Mouse (Mus musculus) gonadal fat pad, adult 2 months (tissue): ENCODE measurements around the gene Slc41a2. TPM values are rescaled to one million over a fixed set of nuclear protein-coding genes. Genes with fewer than 3 reads are reported as not detected.

Source experiments
- DNase-seq: peaks from one replicate; pipeline ENCODE4 v3.0.0-alpha.2; 2012; ENCODE audit warnings: low read depth
- polyA plus RNA-seq: library from polyadenylated mRNA; depleted of rRNA; stranded (reverse); fragments of >200 nt; gene quantifications from 2 replicates; pipeline ENCODE4 v1.2.3, GENCODE M21; 2012

The Slc41a2 gene
- polyA plus RNA-seq, 1 experiment = 22.7 TPM

DNA sequence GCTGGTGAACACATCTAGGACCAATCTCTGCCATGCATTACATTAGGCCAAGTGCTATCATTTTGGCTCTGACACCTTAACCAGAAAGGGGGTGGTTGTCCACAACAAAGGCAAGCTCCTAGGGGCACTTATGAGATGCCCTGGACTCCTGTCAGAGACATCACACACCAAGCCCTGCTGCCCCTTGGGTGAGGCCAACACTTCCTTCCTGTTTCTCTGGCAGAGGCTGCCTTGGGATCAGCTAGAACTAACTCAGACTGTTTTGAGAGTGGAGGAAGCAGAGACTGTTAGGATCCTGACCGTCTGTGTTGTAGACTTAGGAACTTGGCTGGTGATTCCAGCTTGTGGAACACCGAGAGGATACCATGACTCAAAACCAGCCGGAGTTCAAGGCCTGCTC lies 103.7 kb downstream of the Slc41a2 start:
- no peak for DNase-seq

DNA sequence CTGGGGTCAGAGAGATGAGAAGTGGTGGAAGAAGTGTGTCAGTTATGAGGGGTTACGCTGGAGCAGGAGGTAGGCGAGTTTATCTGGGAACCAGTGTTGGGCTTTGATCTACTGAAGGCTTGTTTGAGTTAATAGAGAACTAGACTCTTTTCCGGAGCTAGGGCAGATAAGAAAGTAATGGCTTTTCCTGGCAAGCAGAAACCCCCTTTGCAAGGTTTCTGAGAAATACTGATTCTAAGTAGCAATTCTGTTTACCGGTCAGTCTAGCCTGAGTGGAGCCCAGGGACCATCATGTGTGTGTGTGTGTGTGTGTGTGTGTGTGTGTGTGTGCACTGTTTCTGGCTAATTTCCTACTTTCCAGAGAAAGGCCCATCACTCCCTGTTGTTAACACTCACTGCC lies 109.1 kb downstream of the Slc41a2 start:
- no peak for DNase-seq

DNA sequence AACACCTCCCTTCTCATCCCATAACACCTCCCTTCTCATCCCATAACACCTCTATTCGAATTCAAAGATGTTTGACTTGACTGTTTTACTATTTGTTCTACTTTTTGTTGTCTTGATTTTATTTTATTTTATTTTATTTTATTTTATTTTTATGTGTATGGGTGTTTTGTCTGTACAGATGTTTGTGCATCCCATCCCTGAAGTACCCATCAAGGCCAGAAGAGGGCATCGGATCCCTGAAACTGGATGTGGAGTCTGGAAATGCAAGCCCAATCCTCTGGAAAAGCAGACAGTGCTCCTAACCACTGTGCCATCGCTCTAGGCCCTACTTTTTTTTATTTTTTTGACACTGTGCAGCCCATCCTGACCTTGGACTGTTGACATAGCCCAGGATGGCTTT lies 112.7 kb downstream of the Slc41a2 start:
- no peak for DNase-seq

DNA sequence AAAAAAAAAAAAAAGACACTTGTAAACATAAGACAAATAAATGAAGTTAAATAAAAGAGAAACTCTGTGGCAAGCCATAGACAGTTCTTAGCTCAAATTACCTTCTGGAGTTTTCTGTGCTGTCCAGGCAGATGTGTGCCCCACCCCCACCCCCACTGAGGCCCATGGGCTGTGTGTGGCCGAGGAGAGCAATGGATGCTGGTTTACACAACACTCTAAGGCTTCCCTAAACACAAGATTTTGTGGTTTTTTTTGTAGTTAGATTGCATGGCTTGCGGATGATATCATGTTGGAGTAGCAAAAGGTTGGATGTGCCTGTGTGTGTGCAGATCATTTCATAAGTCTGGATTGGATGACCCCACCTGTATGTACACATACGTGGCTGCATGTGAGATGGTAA lies 116.8 kb downstream of the Slc41a2 start:
- no peak for DNase-seq

DNA sequence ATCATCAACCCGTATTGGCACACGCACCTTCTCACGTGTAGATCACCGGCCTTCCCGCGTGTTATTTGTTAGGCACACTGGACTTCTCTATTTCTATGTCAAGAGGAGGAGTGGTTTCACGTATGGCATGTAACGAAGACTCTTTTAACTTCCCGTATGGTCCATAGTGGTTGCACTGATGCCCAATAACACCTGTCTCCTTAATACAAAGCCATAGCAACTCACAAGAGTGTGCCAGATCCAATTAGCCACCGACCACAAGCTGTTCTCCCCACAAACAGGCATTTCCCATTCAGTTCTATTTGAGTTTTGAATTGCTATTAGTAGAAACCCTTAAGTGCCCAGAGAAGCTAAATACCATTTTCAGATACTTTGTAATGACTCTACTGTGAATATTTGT lies 117.5 kb downstream of the Slc41a2 start:
- no peak for DNase-seq

DNA sequence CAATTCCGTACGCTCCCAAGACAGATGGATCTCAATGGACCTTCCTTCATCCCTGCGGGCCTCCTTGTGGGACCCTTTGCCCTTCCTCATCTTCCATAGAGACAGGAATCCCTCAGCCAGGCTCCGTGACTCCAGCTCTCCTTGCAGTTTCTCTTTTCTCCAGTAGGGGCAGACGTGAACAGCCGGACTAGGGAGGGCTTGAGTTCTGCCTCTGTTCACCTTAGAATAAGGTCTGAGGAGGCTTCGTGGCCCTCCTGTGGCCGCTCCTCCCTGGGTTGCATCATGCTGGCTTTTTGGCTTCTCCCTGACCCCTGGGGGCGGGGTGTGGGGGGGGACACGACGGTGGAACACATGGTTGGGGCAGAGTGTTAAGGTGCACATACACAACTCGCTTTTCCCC lies 118.0 kb downstream of the Slc41a2 start:
- DNase-seq = no peak

DNA sequence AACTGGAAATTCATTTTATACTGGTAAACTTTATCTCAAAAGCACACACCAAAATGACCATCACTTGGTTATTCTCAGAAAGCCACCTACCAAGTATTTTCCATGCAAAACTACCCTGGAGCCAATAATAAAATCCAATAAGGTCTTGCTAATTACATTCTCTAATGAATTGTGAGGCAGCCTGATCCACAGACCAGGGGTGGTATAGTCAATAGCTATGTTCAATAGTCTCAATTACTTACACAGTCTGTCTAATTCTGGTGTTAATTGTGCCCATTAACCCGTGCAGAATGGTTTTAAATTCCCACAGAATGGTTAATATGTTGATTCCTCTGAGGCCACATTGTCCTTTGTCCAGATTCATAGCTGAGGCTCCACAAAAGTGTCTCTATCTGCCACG lies 118.9 kb downstream of the Slc41a2 start:
- DNase-seq = no peak

DNA sequence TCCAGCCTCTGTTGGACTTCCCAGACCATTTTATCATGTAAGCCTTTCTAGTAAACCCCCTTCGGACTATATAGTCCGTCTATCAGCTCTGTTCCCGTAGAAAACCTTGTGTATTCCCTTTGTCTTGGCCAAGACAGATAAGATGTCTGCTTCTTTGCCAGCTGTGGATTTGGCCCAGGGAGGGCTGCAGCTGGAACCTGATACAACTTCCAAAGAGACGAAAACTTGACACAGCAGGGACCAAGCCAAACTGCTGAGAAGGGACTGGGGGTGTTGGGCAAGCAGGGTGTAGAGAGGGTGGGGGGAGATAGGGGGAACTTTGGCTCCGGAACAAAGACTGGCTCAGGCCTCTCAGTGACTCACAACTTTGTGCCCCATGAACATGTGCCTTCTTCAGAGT lies 120.4 kb downstream of the Slc41a2 start:
- no peak for DNase-seq

DNA sequence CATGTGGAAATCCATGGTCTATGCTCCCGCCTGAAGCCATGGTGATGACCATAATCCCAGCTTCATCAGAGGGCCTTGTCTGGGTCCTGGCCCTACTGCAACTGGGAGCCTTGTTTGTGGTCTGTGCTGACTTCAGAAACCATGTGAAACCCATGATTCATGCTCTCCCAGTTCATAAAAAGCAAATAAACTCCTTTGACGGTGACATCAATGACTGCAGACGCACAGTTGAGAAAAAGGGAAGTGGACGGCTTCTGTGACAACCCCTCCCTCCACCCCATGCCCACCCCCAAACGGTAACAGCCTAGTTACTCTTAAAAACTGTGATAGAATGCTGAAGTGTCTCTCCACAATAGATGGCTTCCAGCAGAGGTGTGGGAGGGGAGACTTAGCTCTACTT lies 122.1 kb downstream of the Slc41a2 start:
- DNase-seq = no peak

DNA sequence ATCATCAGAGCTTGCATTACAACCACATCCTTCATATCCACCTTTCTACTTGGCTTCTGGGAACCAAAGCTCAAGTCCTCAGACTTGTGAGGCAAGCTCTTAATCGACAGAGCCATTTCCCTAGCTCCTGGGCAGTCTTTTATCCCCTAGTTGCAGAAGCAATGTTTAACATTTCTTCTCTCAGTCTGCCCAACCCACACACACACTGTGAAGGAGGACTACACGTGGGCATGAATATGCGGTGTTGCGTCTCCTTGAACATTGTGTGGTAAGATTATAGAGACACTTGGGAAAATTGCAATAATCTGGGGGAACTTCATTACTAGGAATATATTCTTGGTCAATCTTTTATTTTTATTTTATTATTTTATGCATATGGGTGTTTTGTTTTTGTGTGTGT lies 125.1 kb downstream of the Slc41a2 start:
- no peak for DNase-seq

DNA sequence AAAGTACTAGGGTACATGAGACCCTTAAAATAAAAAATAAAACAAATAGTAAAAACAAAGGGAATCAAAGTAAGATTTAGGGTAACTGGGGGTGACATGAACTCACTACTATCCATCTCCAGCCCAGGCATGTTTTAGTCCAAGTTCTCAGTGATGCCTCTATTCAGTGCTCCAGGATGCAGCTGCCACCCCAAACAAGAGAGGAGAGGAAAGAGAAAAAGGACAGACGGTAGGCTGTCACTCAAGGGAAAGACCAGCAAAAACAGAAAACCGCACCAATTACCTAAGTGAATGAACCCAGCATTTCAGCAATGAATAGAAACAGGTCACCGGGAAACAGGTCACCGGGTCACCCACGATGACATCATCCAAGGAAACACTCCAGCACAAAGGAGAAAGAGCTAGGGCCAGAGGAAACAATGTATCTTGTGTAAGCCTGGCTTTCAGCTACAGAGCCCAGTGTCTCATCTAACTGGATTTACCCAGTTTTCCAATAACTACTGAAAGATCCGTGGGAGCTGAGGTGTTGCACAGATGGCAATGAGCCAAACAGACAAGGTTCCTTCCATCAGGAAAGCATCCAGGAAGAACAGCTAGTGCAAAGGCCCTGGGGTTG lies 126.6 kb downstream of the Slc41a2 start:
- DNase-seq = no peak

DNA sequence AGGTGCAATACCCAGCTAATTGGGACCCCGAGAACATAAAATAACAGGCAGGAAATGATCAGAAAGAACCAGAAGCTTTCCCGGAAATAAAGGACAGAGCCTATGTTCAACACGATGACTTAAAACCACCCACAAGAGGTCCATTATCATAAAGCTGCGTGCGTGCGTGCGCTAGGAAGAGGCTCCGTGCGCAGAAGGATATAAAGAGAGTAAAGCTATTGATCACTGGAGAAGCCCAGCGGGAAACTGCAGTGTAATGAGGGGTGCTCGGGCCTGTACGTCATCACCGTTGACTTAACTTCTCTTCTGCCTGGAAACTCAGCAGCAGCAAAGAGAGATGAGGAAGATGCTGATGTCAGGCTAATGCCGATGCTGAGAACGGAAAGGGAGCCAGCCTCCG lies 127.6 kb downstream of the Slc41a2 start:
- DNase-seq = no peak

DNA sequence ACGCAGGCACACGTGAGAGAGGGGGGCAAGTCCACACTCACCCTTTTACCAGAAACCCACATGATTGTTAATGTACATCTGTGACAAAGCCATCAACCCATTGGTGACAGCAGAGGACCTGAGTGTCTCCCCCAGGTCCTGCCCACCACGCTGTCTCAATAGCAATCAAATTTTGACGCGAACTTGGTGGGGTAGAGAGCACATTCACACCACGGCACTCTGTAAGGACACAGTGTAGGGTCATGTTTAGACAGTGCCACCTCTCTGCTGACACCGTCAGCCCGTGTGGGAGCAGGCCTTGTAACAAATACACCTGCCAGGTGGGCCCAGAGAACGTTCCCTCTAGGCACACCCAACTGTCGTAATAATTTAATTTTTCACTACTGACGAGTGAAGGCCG lies 128.3 kb downstream of the Slc41a2 start:
- no peak for DNase-seq

DNA sequence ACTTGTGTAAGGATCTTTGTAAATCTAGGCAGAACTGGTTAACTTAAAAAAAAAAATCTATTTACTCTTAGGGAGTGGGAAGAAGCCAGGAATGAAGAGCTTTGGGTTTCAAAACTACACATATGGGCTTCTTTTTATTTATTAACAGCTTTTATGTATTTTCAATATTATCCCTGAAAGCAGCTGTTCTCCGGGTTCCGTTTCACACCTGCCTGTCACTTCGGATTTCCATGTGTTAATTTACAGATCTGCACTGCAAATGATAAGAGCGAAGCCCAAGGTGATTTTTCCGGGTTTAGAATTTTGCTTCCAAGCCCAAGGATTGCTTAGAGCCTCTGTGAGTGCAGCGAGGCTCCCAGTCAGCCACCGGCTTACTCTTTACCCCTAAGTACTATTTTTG lies 129.2 kb downstream of the Slc41a2 start:
- DNase-seq = no peak

DNA sequence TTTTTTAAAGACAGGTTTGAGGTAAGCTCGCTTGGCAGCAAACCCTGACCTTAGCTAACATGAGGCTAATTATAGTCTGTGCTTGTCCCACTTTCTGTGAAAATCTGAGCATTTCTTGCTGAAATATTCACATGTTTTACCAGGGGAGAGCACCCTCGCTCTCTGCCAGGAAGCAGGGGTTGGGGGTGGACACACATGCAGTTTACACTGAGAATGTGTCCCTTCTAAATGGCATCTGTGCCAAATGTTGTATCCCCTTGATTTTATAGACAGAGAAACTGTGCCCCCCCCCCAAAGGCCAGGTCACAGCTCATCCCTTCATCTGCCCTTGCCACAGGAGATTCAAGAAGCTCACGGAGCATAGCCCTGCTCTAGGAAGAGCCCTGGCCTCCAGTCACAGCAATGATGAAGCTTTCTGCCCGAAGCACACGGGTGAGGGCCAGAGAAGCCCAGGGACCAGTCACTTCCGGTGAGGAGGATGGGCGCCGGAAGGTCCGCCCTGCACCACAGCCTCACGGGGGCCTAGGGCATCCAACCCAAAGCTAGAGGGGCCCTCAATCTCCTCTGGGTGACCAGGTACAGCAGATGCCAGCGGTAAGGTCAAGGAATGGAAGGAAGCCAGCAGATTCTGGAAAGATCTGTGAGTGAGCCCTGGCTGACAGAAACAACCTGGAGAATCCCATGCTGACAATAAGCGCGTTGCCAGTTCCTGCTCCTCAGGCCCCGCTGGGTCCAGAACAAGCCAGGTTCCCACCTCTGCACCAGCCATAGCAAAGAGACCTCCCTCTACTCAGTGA lies 134.6 kb downstream of the Slc41a2 start:
- DNase-seq = no peak

DNA sequence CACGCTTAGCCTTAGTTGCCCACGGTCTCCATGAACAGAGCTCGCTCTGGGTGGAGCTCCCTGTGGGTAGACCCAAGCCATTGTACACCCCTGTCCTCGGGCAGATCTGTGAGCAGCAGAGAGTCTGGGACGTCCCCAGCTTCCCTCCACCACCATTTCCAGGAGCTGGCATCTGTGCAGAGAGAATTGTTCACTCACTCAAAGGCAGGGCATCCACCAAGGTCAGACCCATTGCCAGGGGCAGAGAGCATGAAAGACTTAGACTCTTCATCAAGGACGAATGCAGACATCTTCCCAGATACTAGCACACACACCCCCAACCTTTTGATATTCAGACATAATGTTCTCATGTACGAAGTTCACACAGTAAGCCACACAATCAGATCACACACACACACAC lies 136.2 kb downstream of the Slc41a2 start:
- no peak for DNase-seq

DNA sequence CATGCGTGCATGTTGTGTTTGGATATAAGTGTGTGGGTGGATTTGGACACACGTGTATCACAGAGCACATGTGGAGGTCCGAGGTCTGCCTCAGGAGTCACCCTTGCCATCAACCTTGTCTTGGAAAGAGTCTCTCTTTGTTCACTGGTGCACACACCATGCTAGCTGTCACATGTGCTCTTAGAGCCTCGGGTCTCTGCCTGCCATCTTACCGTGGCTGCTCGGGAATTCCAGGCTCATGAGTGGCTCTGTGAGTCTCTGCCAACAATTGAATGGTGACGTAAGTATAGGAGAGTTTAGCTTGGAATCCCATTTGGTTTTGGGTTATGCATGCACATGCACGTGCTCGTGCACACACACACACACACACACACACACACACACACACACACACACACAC lies 138.4 kb downstream of the Slc41a2 start:
- DNase-seq = no peak

DNA sequence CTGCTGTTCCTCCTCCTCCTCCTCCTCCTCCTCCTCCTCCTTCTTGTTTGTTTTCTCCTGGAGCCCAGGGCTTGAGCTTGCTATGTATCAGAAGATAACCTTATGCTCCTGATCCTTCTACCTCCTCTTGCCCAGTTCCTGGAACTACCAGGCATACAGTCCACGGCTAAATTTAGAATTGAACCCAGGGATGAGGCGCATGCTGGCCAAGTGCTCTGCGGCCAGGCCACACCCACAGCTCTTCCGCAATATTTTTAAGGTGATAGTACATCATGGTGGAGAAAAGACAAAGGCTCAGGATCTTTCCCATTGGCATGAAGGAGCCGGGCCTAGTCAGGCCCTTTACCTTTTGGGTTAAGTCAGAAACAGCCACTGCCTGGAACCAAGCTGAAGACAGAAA lies 139.0 kb downstream of the Slc41a2 start:
- no peak for DNase-seq

DNA sequence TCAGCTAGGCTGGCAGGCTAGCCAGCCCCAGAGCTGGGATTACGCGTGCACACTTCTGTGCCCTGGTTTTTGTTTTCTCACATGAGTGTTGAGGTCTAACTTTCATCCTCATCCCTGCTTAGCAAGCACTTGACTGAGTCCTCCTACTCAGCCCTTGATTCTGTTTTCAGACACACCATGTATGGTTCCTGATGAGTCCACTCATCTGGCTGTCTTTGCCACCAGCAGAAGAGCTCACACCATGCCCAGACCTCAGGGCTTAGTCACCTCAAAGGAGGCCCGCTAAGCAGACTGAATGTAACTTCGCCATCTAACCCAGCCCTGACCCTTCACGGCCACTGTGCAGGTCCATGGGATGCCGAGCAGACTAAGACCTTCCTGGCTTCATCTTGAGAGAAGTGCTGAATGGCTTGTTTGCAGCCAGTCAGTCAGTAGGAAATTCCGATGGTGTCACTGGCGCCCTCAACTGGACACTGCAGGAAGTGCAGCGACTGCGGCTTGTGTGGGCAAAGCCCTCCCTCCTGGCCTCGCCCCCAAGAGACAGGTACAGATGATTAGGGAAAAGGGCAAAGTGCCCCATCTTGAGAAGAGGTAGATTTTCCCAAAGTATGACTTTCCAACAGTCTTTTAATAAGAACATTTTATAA lies 139.9 kb downstream of the Slc41a2 start:
- no peak for DNase-seq

DNA sequence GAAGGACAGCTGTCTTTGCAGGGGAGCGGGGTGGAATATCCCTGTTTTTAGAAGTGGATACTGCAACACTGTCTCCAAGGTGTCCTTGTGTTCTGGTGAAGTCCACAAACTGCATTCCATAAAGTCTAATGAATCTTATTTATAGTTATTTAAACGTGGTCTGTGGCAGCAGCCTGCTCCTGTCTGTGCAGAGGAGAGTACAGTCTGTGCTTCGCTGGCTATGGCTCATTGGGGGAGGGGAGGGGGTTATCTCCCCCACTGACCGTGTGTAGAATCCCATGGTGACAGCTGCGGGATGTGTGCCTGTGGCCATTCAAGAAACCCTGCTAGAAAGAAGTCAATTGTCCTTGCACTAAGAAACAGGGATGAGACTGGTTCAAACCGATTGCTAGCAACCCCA lies 145.7 kb downstream of the Slc41a2 start:
- no peak for DNase-seq

DNA sequence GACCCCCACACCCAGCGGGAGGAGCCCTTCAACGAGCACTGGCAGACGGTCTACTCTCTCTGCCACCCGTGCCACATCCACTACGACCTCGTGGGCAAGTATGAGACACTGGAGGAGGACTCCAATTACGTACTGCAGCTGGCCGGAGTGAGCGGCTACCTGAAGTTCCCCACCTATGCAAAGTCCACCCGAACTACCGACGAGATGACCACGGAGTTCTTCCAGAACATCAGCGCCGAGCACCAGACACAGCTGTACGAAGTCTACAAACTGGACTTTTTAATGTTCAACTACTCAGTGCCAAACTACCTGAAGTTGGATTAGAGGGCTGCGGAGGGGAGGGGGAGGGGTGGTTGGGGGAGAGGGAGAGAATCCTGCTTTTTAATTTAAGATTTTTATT lies 146.2 kb downstream of the Slc41a2 start:
- no peak for DNase-seq

DNA sequence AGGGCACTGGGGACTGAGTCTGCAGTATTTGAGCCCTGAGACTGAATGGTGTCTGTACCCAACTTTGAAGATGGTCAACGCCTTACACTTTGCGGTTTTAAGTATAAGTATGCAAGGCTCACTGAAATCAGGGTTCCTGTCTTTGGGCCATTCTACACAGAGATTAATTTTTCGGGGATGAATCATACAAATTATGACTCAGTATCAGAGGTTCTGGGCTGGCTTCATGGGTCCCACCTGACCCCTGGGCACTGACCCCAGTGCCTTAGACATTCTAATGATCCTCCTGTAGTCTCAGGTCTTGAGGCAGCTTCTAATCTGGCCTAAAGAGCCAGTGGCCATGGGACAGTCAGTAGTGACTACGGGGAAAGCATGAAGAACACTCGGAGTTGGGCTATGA lies 148.6 kb downstream of the Slc41a2 start:
- no peak for DNase-seq

DNA sequence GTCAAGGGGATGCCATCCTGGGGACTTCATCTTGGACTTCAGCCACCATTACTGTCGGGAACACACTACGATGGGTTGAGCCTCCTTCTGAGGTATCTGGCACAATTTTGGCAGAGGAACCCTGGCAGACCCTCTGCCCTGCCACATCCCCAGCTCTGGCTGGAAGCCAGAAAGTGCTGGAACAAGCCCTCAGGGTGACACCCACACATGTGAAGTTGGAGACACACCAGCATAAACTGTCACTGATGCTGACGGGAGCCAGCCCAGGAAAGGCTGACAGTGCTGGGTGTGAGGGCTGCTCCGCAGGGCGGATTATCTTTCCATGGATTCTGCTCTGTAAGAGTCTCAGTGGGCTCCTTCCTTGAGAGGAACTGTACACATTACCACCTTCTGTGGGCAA lies 150.7 kb downstream of the Slc41a2 start:
- DNase-seq = no peak
